ENCODE assay signal across 21 mouse cellular contexts in the genomic region with DNA sequence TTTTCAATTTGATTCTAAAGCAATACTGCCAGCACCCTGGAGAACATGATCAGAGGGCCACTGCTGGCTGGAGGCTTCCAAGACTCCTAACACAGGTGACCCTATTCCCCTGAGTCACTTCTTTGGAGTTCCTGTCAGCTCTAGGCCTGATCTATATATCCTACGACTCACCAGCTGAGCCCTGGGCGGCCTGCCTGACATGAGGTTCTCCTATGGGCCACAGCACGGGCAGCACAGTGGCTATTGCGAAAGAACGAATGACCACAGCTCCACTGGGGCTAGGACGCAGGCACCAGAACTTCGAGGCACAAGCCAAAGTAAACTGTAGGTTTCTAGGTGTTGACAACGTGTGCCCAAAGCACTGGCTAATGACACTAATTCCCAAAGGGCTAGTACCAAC. TPM values are rescaled to one million over a fixed set of nuclear protein-coding genes. Genes with fewer than 3 reads are reported as not detected.
DNase-seq lines count a peak whose midpoint lies in the region; ATAC-seq and TF ChIP-seq lines count a peak whose summit lies in the region.
"Had no signal": no experiment of that assay in that cellular context is flagged by ENCODE, and none has a peak within 500 bp of the region (broad histone marks: within the 10 kb centered on the region; RNA-seq: fewer than 3 reads in every experiment).

No protein-coding gene starts in this region.

- no peak for TF ChIP-seq EP300 in liver, postnatal 0 days (IDR thresholded peaks at IDR 0.05; ENCODE audit: low read depth)

- H3K4me3 ChIP-seq in liver, postnatal 0 days (ENCODE audit: low read depth, low read length): no peak overlapping the region
- H3K4me3 ChIP-seq in midbrain, embryonic 16.5 days (ENCODE audit: low read depth, low read length): no peak overlapping the region
- H3K4me3 ChIP-seq: forebrain, embryonic 13.5 days; heart, embryonic 12.5 days; hindbrain, embryonic 12.5 days; intestine, embryonic 15.5 days had no signal

- 38% methylated on average over 8 of the region's 8 CpGs for WGBS in liver, postnatal 0 days (ENCODE audit: insufficient replicate concordance)
- WGBS in midbrain, embryonic 16.5 days: 94% methylated on average over 8 of the region's 8 CpGs

- intact Hi-C loops in heart, postnatal 25 days (cut with DNase I): no loop called here

- no peak for TF ChIP-seq CTCF in liver, postnatal 0 days (IDR thresholded peaks at IDR 0.05; ENCODE audit: low read depth)

- no peak overlapping the region; the same call in 1 of the 2 replicates for H3K9ac ChIP-seq in liver, postnatal 0 days (replicated peaks)
- no peak overlapping the region for H3K9ac ChIP-seq in midbrain, embryonic 16.5 days (ENCODE audit: low read depth, low read length)
- H3K9ac ChIP-seq: forebrain, embryonic 13.5 days; heart, embryonic 12.5 days; hindbrain, embryonic 12.5 days; intestine, embryonic 15.5 days had no signal

- H3K36me3 ChIP-seq in liver, postnatal 0 days (replicated peaks; ENCODE audit: insufficient read depth, low read length): no peaks in the 10 kb centered on the region; the same call in 1 of the 2 replicates
- peaks cover 3% of the 10 kb centered on the region; the same call in 1 of the 2 replicates for H3K36me3 ChIP-seq in midbrain, embryonic 16.5 days (ENCODE audit: control insufficient read depth, insufficient read depth, low read length)
- H3K36me3 ChIP-seq: intestine, embryonic 15.5 days had no signal

- H3K27ac ChIP-seq in liver, postnatal 0 days (ENCODE audit: low read depth): peak overlapping the region; percentile 44; the same call in 1 of the 2 replicates
- H3K27ac ChIP-seq in midbrain, embryonic 16.5 days (ENCODE audit: low read length): no peak overlapping the region
- H3K27ac ChIP-seq: forebrain, embryonic 13.5 days; hindbrain, embryonic 12.5 days; intestine, embryonic 15.5 days had no signal

- H3K4me1 ChIP-seq in liver, postnatal 0 days (ENCODE audit: insufficient read depth): peaks cover 30% of the 10 kb centered on the region
- peaks cover 34% of the 10 kb centered on the region for H3K4me1 ChIP-seq in midbrain, embryonic 16.5 days (ENCODE audit: control insufficient read depth, insufficient read depth, low read length)

- peak; percentile 82 for ATAC-seq in liver, postnatal 0 days
- ATAC-seq in midbrain, embryonic 16.5 days: no peak
- ATAC-seq: forebrain, embryonic 13.5 days; intestine, embryonic 15.5 days had no signal

- peak; percentile 91 for DNase-seq in heart, adult 11 months
- DNase-seq in heart, postnatal 25 days (ENCODE audit: low spot score): no peak
- DNase-seq in 3T3-L1 (ENCODE audit: low read depth, low spot score) (peak; percentile 80), MN1 (ENCODE audit: low spot score) (no peak)
- peak; percentile 47 for DNase-seq in adrenal gland, postnatal 14 days
- DNase-seq in liver, postnatal 0 days: peak; percentile 63
- no peak for DNase-seq in kidney, postnatal 4 days
- DNase-seq: cerebellum, adult 11-12 months; kidney, postnatal 10 days; right cerebral cortex, postnatal 14 days; thymus, adult 18-20 months had no signal

- no peaks in the 10 kb centered on the region for H3K27me3 ChIP-seq in liver, postnatal 0 days (ENCODE audit: insufficient read depth, low read length)
- H3K27me3 ChIP-seq in midbrain, embryonic 16.5 days (ENCODE audit: control insufficient read depth, insufficient read depth, low read depth, low read length): no peaks in the 10 kb centered on the region
- H3K27me3 ChIP-seq: forebrain, embryonic 13.5 days; heart, embryonic 12.5 days; hindbrain, embryonic 12.5 days; intestine, embryonic 15.5 days had no signal

- no peaks in the 10 kb centered on the region for H3K9me3 ChIP-seq in liver, postnatal 0 days (ENCODE audit: low read length)
- H3K9me3 ChIP-seq in midbrain, embryonic 16.5 days (replicated peaks; ENCODE audit: control insufficient read depth, low read length, poor library complexity, severe bottlenecking): no peaks in the 10 kb centered on the region
- H3K9me3 ChIP-seq: forebrain, embryonic 13.5 days; heart, embryonic 12.5 days; hindbrain, embryonic 12.5 days; intestine, embryonic 15.5 days had no signal

- H3K4me2 ChIP-seq in liver, postnatal 0 days (ENCODE audit: low read depth, low read length): no peak overlapping the region
- no peak overlapping the region for H3K4me2 ChIP-seq in midbrain, embryonic 16.5 days (ENCODE audit: low read length)
- H3K4me2 ChIP-seq: forebrain, embryonic 13.5 days; heart, embryonic 12.5 days; hindbrain, embryonic 12.5 days; intestine, embryonic 15.5 days had no signal

RNA-seq across cellular contexts. Expression of a gene that starts 5.2 kb away (rescaled TPM):
- 10 to 100 TPM; 21.6 to 21.8 TPM for total RNA-seq in heart, postnatal 25 days (2021)
- total RNA-seq in adrenal gland, postnatal 14 days (2021): 29.0 and 33.6 TPM in 2 replicates
- 4.6 and 4.8 TPM in 2 replicates for polyA plus RNA-seq in liver, postnatal 0 days (2015; fragmentation: Nextera tagmentation; extraction: Ambion mirVana)
- 91.4 and 95.3 TPM in 2 replicates for polyA plus RNA-seq in midbrain, embryonic 16.5 days (2015; fragmentation: Nextera tagmentation; extraction: Ambion mirVana)

RNA-seq across cellular contexts. Expression of a gene that starts 51.9 kb away (rescaled TPM):
- not detected for total RNA-seq in heart, postnatal 25 days (2021)
- not detected in 2 replicates for total RNA-seq in adrenal gland, postnatal 14 days (2021)
- polyA plus RNA-seq in liver, postnatal 0 days (2015; fragmentation: Nextera tagmentation; extraction: Ambion mirVana): not detected in 2 replicates
- not detected in 2 replicates for polyA plus RNA-seq in midbrain, embryonic 16.5 days (2015; fragmentation: Nextera tagmentation; extraction: Ambion mirVana)
- total RNA-seq: gastrocnemius, adult 18-20 months; layer of hippocampus, postnatal 14 days had no signal
- polyA plus RNA-seq: cortical plate, adult 2 months; forebrain, embryonic 13.5 days; heart, embryonic 12.5 days; hindbrain, embryonic 12.5 days; limb, embryonic 11.5 days had no signal

RNA-seq across cellular contexts. Expression of a gene that starts 54.7 kb away (rescaled TPM):
- not detected for total RNA-seq in heart, postnatal 25 days (2021)
- 7.2 and 7.3 TPM in 2 replicates for total RNA-seq in adrenal gland, postnatal 14 days (2021)
- polyA plus RNA-seq in liver, postnatal 0 days (2015; fragmentation: Nextera tagmentation; extraction: Ambion mirVana): 0.04 TPM in 1 of 2 replicates, not detected in the other
- 0.57 and 0.63 TPM in 2 replicates for polyA plus RNA-seq in midbrain, embryonic 16.5 days (2015; fragmentation: Nextera tagmentation; extraction: Ambion mirVana)
- total RNA-seq: gastrocnemius, adult 18-20 months had no signal

RNA-seq across cellular contexts. Expression of a gene that starts 55.8 kb away (rescaled TPM):
- not detected for total RNA-seq in heart, postnatal 25 days (2021)
- 0.44 and 0.64 TPM in 2 replicates for total RNA-seq in adrenal gland, postnatal 14 days (2021)
- not detected in 2 replicates for polyA plus RNA-seq in liver, postnatal 0 days (2015; fragmentation: Nextera tagmentation; extraction: Ambion mirVana)
- polyA plus RNA-seq in midbrain, embryonic 16.5 days (2015; fragmentation: Nextera tagmentation; extraction: Ambion mirVana): not detected in 2 replicates
- total RNA-seq: gastrocnemius, adult 18-20 months; layer of hippocampus, postnatal 14 days had no signal
- polyA plus RNA-seq: cortical plate, adult 2 months; embryonic facial prominence, embryonic 14.5 days; forebrain, embryonic 13.5 days; heart, embryonic 12.5 days; hindbrain, embryonic 12.5 days; intestine, embryonic 15.5 days; limb, embryonic 11.5 days had no signal

Comparison
In these comparisons a context has a peak if more than half of its experiments do, and no peak if none do; other contexts are left out.
1. DNase-seq: peak in heart, adult 11 months (single experiment), 3T3-L1 (single experiment), adrenal gland, postnatal 14 days (single experiment) and liver, postnatal 0 days (single experiment); none in heart, postnatal 25 days (single experiment), kidney, postnatal 4 days (0 of 2) and MN1 (single experiment).